Mouse (Mus musculus): ENCODE results near the gene Setdb1. TPM values are rescaled to one million over a fixed set of nuclear protein-coding genes. Genes with fewer than 3 reads are reported as not detected.
"Not testable (repeated sequence)": the region's sequence is repeated elsewhere in the genome, so short reads cannot be mapped to it uniquely, and the experiment has no call there.

Gene Setdb1
- polyA plus RNA-seq, 1 experiment from 2014 or later: 45.4 TPM

DNA sequence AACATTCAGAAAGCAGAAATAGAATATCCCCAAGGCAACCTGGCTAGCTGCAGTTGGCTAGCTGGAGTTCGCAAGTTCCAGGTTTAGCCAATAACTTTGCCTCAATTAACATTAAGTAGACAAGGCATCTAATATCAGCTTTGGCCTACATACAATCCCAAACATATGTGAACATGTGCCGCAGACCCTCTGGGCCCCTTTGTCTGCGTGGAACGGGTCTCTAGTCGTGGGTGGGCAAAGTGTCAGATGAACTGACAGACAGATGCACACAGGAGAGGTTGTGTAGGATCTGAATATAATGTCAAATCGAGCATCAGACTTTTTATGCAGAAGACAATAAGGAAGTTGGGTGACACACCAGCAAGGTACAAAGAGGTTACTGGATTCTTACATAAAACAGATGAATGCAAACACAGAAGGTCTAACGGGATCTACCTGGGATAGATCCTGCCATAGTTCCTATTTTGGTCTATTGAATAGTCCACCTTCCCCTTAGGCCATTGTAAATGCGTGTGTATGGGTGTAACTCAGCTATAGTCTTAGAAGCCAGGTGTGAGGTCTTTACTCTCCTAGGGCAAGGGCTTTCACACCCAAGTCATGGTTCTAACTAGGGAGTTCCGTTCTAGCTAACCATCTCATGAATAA is 13.5 kb downstream of the Setdb1 start:
- peaks cover 77% of the 10 kb centered on the region for H3K36me3 ChIP-seq (replicated peaks)
- not testable (repeated sequence) for H3K4me3 ChIP-seq; H3K9me3 ChIP-seq; H3K27ac ChIP-seq; H3K4me2 ChIP-seq; H3K27me3 ChIP-seq (replicated peaks); H3K9ac ChIP-seq; H3K4me1 ChIP-seq; ATAC-seq (replicated peaks)
- 95% methylated on average over 9 of the region's 9 CpGs for WGBS

- H3K9me3 ChIP-seq: no peaks in the 10 kb centered on the region
- no peaks in the 10 kb centered on the region for H3K27me3 ChIP-seq (replicated peaks)
- no peak overlapping the region for H3K9ac ChIP-seq
- no peaks in the 10 kb centered on the region for H3K4me1 ChIP-seq
- no peak overlapping the region for H3K4me3 ChIP-seq
- H3K36me3 ChIP-seq (replicated peaks): peaks cover 90% of the 10 kb centered on the region
- no peak overlapping the region for H3K4me2 ChIP-seq
- ATAC-seq (replicated peaks): no peak
- no peak overlapping the region for H3K27ac ChIP-seq
- WGBS: 93% methylated on average over 4 of the region's 4 CpGs
Measured at GRCm38 (mm10) chr3:95338251-95338650, 18.8 kb downstream of the Setdb1 start.

DNA sequence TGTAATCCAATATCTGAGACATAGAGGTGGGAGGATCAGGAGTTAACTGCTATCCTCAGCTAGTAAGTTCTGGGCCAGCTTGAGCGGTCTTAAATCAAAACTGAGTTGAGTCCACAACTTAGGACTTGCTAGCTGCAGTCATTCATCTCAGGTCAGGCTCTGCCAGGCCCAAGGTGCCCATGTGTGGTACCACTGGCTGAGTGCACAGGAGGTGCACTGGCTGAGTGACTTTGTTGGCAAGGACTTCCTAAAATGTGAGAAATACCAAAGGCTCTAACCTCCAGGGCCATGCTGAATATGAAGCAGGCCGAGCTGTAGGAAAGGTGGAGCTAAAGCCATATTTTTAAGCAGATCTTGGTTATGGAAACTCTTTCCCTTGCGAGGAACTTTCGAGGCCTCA is 19.7 kb downstream of the Setdb1 start:
- Histone ChIP-seq H3K4me1 (no peaks in the 10 kb centered on the region), H3K4me2 (no peak overlapping the region), H3K27ac (no peak overlapping the region), H3K9ac (no peak overlapping the region), H3K36me3 (replicated peaks) (peaks cover 90% of the 10 kb centered on the region), H3K4me3 (no peak overlapping the region), H3K9me3 (no peaks in the 10 kb centered on the region), H3K27me3 (replicated peaks) (no peaks in the 10 kb centered on the region)
- WGBS: 98% methylated on average over 4 of the region's 4 CpGs
- no peak for ATAC-seq (replicated peaks)

DNA sequence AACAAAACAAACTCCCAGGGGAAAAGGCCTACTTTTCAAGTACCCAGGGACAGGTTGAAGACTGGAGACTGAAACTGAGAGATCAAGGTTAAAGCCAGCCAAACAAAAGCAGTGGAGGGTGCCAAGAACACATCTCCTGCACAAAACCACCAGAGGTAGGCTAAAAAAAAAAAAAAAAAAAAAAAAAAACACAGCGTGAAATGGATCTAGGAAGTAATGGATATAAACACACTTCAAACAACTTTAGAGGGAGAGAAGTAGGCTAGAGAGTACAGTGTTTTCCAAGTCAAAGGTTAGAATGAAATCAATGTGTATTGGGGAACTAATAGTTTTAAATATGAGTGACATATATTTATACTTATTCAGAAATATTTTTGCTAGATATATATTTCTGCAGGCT is 25.5 kb downstream of the Setdb1 start:
- ATAC-seq (replicated peaks): no peak
- no peaks in the 10 kb centered on the region for H3K27me3 ChIP-seq (replicated peaks)
- H3K9me3 ChIP-seq: no peaks in the 10 kb centered on the region
- peaks cover 74% of the 10 kb centered on the region for H3K36me3 ChIP-seq (replicated peaks)
- H3K4me1 ChIP-seq: no peaks in the 10 kb centered on the region
- no peak overlapping the region for H3K27ac ChIP-seq
- 100% methylated on average over 1 of the region's 1 CpGs for WGBS
- no peak overlapping the region for H3K9ac ChIP-seq
- H3K4me2 ChIP-seq: no peak overlapping the region
- no peak overlapping the region for H3K4me3 ChIP-seq

- Histone ChIP-seq H3K27ac (no peak overlapping the region), H3K9ac (no peak overlapping the region), H3K4me3 (no peak overlapping the region), H3K9me3 (no peaks in the 10 kb centered on the region), H3K4me1 (no peaks in the 10 kb centered on the region), H3K36me3 (replicated peaks) (peaks cover 76% of the 10 kb centered on the region), H3K27me3 (replicated peaks) (no peaks in the 10 kb centered on the region), H3K4me2 (no peak overlapping the region)
- no peak for ATAC-seq (replicated peaks)
- 92% methylated on average over 1 of the region's 1 CpGs for WGBS
Measured at GRCm38 (mm10) chr3:95328803-95329404, 28.1 kb downstream of the Setdb1 start.

DNA sequence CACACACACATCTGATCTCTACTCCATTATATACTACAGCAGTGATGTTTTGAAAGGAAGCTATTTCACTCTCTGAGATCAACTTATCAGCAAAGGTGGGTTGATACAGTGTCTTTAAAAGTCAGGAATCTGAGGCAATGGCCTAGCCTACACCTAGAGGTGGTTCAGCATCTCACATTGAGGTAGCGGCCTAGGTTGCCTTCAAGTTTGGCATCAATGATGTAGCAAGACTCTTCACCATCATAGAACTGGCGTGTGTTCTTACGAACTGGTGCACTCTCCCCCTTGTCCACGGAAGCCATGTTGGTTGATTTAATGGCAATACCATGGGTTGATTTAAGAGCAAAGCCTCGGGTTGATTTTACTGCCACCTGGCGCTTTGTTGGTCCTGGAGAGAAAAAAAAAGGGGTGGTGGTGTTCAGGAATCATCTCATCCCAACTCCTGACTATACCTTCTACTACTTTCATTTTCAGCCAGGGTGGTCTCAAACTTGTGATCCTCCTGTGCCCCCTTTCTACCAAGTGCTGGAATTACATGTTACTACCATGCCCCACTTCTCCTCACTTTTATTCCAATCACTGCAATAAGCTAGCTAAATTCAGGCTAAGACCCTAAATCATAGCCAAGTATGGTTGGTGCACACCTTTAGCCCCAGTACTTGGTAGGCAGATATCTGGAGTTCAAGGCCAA is 32.4 kb downstream of the Setdb1 start:
- no peak overlapping the region for H3K9ac ChIP-seq
- no peaks in the 10 kb centered on the region for H3K4me1 ChIP-seq
- no peak overlapping the region for H3K4me3 ChIP-seq
- no peak for ATAC-seq (replicated peaks)
- 95% methylated on average over 6 of the region's 6 CpGs for WGBS
- H3K9me3 ChIP-seq: no peaks in the 10 kb centered on the region
- H3K4me2 ChIP-seq: no peak overlapping the region
- H3K27ac ChIP-seq: no peak overlapping the region
- no peaks in the 10 kb centered on the region for H3K27me3 ChIP-seq (replicated peaks)
- H3K36me3 ChIP-seq (replicated peaks): peaks cover 84% of the 10 kb centered on the region

DNA sequence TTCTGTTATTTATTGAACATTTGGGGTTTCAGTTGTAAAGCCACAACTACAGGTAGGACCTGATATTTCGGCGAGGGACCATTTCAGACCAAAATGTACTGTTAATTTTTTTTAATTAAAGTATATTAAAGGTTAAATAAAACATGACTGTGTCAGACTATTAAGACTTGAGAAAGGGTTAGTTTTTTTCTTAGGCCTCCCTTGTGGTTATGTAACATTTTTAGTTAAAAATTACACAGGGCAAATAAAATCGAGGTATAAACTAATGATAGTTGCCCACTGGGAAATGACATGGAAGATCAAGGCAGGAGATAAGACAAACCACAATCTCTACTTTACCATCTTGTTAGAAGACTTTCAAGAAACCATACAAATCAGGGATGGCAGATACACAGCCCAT is 33.6 kb downstream of the Setdb1 start:
- no peak for ATAC-seq (replicated peaks)
- 98% methylated on average over 3 of the region's 3 CpGs for WGBS
- Histone ChIP-seq H3K4me2 (no peak overlapping the region), H3K9me3 (no peaks in the 10 kb centered on the region), H3K4me3 (no peak overlapping the region), H3K36me3 (replicated peaks) (peaks cover 78% of the 10 kb centered on the region), H3K4me1 (no peaks in the 10 kb centered on the region; the same call in 1 of the 2 replicates), H3K27me3 (replicated peaks) (no peaks in the 10 kb centered on the region), H3K9ac (no peak overlapping the region), H3K27ac (no peak overlapping the region)

DNA sequence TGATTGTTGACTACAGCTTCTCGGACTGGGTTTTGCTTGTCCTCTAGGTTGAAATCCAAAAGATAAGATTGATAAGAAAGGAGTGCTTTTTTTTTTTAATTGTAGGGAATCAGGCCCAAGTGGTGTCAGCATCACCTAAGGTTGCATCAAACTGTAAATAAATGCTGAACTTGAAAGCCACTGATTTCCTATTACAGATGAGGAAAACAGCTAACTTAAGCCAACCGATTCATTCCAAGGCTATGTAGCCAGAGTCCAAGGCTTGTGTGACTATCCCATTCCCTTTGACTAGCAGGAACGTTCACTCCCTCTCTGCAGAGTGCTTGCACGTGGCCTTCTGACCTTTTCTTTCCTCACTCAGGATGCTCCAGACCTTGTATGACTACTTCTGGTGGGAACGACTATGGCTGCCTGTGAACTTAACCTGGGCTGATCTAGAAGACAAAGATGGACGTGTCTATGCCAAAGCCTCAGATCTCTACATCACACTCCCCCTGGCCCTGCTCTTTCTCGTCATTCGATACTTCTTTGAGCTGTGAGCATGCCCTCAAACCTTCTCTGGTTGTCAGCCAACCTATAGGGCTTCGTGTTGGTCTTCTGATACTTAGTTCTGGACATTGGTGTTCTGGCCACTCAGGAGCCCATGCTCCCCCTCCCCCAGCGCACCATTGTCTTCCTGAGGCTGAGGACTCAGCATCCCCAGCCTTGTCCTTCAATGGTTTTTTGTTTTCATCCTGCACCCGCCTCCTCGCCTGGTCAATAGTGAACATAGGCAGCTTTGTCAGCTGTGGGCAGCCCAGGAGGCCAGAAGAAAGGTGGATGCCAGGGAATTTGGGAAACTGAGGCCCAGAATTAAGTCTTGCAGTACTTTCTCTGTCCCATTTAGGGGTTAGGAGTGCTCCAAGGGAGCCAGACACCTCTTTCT is 37.0 kb downstream of the Setdb1 start:
- 79% methylated on average over 12 of the region's 12 CpGs for WGBS
- peaks cover 47% of the 10 kb centered on the region for H3K36me3 ChIP-seq (replicated peaks)
- ATAC-seq (replicated peaks): no peak
- no peak overlapping the region for H3K4me3 ChIP-seq
- no peak overlapping the region for H3K4me2 ChIP-seq
- H3K4me1 ChIP-seq: peaks cover 21% of the 10 kb centered on the region
- no peaks in the 10 kb centered on the region for H3K27me3 ChIP-seq (replicated peaks)
- no peak overlapping the region for H3K27ac ChIP-seq
- H3K9ac ChIP-seq: no peak overlapping the region
- H3K9me3 ChIP-seq: no peaks in the 10 kb centered on the region

DNA sequence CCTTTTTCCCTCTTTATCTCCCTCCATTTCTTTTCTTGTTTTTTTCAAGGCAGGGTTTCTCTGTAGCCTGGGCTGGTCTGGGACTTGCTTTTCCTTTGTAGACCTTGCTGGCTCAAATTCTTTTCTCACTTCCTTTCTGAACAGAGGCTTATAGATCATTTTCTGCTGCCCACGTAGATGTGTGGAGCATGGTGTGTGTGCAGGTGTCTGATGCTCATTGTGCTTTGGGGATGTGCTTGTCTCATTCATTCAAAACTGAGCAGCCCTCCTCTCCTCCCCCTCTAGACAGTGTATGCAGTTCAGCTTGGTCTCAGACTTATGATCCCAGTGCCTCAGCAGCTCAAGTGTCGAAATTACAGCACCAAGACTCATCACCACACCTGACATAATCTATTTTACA is 37.9 kb downstream of the Setdb1 start:
- no peak overlapping the region for H3K9ac ChIP-seq
- H3K4me3 ChIP-seq: no peak overlapping the region
- H3K4me1 ChIP-seq: peaks cover 29% of the 10 kb centered on the region
- no peak overlapping the region for H3K27ac ChIP-seq
- no peaks in the 10 kb centered on the region for H3K9me3 ChIP-seq
- no peak for ATAC-seq (replicated peaks)
- H3K36me3 ChIP-seq (replicated peaks): peaks cover 39% of the 10 kb centered on the region
- 77% methylated on average over 2 of the region's 2 CpGs for WGBS
- no peaks in the 10 kb centered on the region for H3K27me3 ChIP-seq (replicated peaks)
- H3K4me2 ChIP-seq: no peak overlapping the region

DNA sequence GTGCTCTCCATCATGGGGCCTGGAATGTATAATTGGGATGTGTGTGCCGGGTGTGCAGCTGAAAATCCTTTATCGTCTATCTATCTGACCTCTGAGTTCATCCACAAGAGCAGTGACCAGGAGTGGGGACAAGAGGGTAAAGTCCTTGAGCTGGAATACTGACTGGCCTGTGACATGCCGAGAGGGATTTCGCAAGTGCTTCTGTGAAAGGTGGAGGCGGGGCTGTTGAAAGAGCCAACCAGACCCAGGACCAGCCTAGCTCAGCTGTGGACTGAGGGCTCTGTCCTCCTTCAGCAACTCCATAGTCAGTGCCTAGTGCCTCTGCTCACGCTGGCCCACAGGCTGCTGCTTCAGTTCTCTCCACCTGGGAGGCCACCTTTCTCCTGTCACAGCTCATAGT is 38.5 kb downstream of the Setdb1 start:
- H3K4me3 ChIP-seq: no peak overlapping the region
- no peak overlapping the region for H3K27ac ChIP-seq
- H3K9me3 ChIP-seq: no peaks in the 10 kb centered on the region
- no peak overlapping the region for H3K9ac ChIP-seq
- WGBS: 27% methylated on average over 6 of the region's 6 CpGs
- H3K4me1 ChIP-seq: peaks cover 30% of the 10 kb centered on the region
- no peak for ATAC-seq (replicated peaks)
- H3K27me3 ChIP-seq (replicated peaks): no peaks in the 10 kb centered on the region
- H3K4me2 ChIP-seq: no peak overlapping the region
- peaks cover 35% of the 10 kb centered on the region for H3K36me3 ChIP-seq (replicated peaks)

DNA sequence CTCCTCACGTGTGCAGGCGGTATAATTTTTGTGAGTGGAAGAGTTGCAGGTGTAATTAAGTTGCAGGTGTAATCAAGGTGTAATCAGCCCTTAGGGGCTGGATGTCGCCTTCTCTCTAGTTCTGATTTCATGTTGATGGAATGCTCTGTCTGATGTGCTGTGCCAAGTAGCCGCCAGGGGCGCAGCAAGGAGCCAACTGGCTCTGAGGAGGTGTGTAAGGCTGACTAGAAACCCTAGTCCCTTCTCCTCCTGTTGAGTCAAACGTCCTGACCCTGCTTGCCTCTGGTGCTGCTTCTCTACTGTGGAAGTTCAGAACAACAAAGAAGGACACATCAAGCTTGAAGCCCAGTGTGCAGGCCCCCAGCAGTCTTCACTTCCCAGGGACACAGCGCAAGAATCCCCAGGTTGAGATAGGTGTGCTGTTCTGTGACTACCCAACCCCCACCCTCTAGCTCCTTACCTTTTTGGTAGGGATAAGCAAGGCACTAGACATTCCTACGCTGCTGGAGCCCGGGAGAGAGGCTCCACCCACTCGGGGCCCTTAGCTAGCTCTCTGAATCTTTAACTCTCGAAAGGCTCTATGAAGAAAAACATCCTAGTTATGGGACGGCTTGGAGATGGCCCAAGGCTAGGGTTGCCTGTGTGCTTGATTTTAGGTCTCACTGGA is 39.5 kb downstream of the Setdb1 start:
- H3K4me1 ChIP-seq: peaks cover 30% of the 10 kb centered on the region
- H3K27ac ChIP-seq: no peak overlapping the region
- H3K27me3 ChIP-seq (replicated peaks): no peaks in the 10 kb centered on the region
- no peaks in the 10 kb centered on the region for H3K9me3 ChIP-seq
- H3K36me3 ChIP-seq (replicated peaks): peaks cover 27% of the 10 kb centered on the region
- no peak for ATAC-seq (replicated peaks)
- no peak overlapping the region for H3K4me2 ChIP-seq
- WGBS: 25% methylated on average over 12 of the region's 12 CpGs
- H3K4me3 ChIP-seq: no peak overlapping the region
- no peak overlapping the region for H3K9ac ChIP-seq
